Mouse (Mus musculus) CD4-positive helper T cell, adult 2 months (primary cell): ENCODE measurements at regions not wholly inside any gene's neighbourhood (a gene's known extent, or its start where the extent isn't known, plus 50 kb on each side); places are given as distances from the start of the nearest gene placed in this dataset.

Source experiments
- DNase-seq: peaks from one replicate; pipeline ENCODE4 v3.0.0-alpha.2; 2012; ENCODE audit warnings: low read depth, missing footprints, low spot score

DNA sequence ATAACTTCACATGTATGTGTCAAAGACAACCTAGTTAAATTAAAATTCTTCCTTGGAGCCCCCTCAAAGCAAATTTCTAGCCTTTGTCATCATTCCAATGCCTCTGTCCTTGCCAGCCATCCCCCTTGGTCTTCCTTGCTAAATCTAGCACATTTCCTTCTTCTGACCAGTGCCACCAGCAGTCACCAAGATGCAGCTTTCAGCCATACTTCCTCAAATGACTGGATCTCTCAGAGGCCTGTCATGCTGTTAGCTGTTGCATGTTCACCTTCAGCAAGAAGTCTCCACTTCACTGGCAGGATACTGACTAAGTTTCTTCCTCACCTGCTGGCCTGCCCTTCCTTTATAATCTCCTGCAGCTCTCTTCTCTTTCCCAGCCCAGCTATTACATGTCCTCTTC, 261.3 kb downstream of the Pik3r1 start:
- DNase-seq, result no peak

DNA sequence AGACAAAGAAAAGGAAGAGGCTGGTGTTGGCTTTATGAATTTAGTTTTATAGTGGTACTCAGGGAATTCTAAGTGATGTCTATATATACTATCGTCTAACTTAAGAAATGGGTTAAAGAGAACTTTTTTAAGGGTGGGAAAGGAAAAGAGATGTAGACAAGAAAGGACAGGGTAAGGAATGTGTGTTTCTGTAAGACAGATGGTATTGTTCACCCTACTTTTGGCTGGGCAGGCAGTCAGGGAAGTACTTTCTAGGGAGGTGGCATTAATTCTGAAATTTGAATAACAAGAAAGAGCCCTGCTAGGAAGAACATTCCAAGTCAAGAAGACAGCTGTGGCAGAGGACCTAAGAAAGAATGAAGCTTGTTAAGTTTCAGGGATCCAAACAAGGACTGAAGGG, 263.0 kb downstream of the Pik3r1 start:
- DNase-seq, result no peak

GRCm38 (mm10) chr13:101504241-101504640, 263.8 kb downstream of the Pik3r1 start:
- no peak for DNase-seq

- DNase-seq, result no peak
Measured at GRCm38 (mm10) chr13:101501845-101502284, 266.2 kb downstream of the Pik3r1 start.

GRCm38 (mm10) chr13:101501061-101501460, 267.0 kb downstream of the Pik3r1 start:
- no peak for DNase-seq

- DNase-seq, result no peak
Measured at GRCm38 (mm10) chr13:101491835-101492234, 276.2 kb downstream of the Pik3r1 start.

DNA sequence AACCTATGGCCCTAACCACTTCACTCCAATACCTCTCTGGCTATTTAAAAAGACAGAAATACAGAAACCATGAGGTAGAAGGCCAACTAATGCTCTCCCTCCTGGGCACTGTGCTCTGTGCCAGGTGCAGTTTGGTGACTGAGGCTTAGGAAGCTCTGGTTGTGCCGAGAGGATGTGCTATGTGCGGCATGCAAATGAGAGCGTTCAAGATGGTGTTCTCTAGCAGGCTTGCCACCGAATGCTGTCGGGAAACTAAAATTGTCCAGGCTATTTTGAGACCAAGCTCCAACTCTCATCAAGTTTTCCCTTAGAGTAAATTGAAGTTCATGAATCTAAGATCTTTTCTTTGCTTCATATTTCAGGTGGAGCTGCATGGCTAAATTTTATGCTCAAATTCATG, 277.1 kb downstream of the Pik3r1 start:
- no peak for DNase-seq

DNA sequence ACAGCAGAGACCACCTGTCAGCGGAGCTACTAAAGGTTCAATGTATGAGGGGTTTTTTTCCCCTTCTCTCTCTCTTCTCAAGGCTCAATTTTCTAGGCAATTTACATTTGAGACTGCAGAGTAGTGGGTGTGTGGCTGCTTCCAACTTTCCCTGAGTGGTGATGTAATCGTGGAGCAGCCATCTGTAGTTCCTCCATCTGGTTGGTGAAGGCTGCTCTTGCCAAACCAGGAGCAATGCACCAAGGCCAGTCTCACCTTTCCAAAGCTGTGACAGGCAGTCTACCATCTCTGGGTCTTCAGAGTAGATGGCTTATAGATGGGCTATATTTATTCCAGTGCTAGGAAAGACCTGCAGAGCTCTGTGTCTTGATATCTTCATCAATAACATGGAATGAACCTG, 280.4 kb downstream of the Pik3r1 start:
- no peak for DNase-seq

DNA sequence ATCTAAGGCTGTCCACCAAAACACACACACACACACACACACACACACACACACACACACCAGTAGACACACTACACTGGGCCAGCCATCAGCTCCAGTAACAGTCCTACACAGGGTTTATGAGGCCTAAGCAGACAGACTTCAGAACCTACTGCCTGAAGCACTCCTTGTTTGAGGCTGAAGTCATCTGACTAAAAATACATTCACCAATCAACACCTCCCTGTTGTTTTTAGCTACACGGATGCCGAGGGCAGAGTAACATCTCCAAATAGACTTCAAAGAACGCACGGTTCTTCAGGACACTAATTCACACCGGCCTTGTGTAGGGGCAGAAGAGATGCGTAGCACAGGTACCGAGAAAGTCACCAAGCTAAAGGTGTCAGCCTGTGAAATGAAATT, 282.2 kb downstream of the Pik3r1 start:
- no peak for DNase-seq

DNA sequence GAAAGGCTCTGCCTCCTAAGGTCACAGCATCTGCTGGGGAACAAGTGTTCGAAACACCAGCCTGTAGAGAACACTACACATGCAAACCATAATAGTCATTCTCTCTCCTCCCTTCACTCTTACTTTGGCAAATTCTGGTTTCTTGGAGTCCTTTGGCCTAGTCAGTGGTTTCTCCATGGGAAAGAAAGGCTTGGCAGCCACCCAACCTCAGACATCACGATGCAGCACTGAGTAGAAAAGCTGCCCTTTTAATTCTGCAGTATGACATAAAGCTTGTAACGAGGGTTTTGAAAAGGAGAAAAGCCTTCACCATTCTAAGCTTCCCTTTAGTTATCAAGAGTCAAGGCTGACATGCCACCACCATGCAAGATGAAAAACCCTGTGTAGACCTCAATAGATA, 284.2 kb downstream of the Pik3r1 start:
- DNase-seq, result no peak

DNA sequence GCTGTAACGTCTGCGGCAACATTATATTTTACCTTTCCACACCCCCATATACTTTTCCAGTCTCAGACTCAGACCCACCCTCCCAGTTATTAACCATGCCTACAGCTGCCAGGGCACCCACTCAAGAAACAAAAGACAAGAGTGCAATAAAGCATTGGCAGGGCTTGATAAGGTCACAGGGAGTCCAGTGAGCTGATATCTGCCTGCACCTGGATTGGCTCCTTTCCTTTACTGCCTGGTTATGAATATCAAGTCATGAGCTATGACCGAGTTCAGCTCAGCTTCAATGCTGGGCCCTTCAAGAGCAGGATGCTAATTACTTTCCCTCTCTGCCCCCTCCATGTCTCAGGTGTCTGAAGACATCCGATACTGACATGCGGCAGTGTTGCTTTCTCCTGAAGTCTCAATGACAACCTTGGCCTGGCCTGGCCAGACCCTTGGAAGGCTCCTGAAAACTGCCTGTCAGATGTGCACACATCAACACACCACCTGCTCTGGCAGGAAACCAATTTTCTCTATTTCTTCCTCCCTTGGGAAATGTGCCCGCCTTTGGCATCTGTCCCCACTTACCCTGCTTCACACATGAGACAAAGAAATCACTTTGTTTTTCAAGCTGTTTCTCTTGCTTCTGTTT, 286.3 kb downstream of the Pik3r1 start:
- no peak for DNase-seq

GRCm38 (mm10) chr13:101479297-101479652, 288.7 kb downstream of the Pik3r1 start:
- DNase-seq, result no peak

- no peak for DNase-seq
Measured at GRCm38 (mm10) chr13:101478608-101479296, 289.3 kb downstream of the Pik3r1 start.

GRCm38 (mm10) chr13:101473349-101473748, 294.7 kb downstream of the Pik3r1 start:
- no peak for DNase-seq

- no peak for DNase-seq
Measured at GRCm38 (mm10) chr13:101470560-101471247, 297.3 kb downstream of the Pik3r1 start.

- DNase-seq, result no peak
Measured at GRCm38 (mm10) chr13:101465748-101466127, 302.3 kb downstream of the Pik3r1 start.

GRCm38 (mm10) chr13:101464928-101465747, 302.9 kb downstream of the Pik3r1 start:
- no peak for DNase-seq

DNA sequence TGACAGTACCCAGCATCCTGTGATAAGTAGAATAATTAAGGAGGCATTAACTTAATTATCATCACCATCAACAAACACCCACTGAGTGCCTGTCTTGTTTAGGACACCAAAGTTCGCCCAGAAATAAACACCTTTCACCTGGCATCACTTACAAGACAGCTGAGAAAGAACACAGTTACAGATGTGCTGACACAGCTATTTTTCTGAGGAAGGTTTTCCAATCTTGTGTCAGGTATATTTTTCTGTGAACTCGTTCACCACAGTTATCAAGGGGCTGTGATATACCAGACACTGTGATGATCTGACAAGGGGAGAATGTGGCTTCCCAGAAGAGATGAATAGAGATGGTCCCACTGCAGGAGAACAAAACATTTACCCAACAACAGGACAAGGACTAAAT, 311.1 kb downstream of the Pik3r1 start:
- DNase-seq, result no peak

GRCm38 (mm10) chr13:101454276-101454675, 313.7 kb downstream of the Pik3r1 start:
- no peak for DNase-seq

GRCm38 (mm10) chr13:101450501-101450900, 317.5 kb downstream of the Pik3r1 start:
- DNase-seq, result no peak

- DNase-seq, result no peak
Measured at GRCm38 (mm10) chr13:101439517-101439916, 328.5 kb downstream of the Pik3r1 start.

DNA sequence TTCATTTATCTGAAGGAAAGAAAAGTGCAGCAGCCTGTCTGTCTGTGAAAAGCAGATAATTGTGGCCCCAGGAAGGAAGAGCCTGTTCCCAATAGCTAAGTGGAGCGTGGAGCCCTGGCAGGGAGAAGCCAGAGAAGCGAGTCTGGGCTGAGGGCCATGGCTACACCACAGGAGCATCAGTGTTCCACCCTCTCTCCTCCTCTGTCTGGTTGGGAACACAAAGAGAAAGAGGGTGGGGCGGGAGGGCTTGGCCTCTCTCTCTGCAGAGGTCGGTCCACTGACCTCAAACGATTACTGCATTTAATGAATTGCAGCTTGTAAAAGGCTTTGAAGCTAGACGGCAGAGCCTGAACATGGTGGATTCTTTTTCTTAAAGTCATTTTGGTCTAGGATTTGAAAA, 329.0 kb downstream of the Pik3r1 start:
- DNase-seq, result no peak
